18 mouse cellular contexts compared by ENCODE assay signal in genomic region chr7:81152306-81152705, GRCm38 (mm10). TPM values are rescaled to one million over a fixed set of nuclear protein-coding genes. Genes with fewer than 3 reads are reported as not detected.
"Had no signal": no experiment of that assay in that cellular context is flagged by ENCODE, and none has a peak within 500 bp of the region (broad histone marks: within the 10 kb centered on the region; RNA-seq: fewer than 3 reads in every experiment).

No protein-coding gene starts in this region.

- H3K27me3 ChIP-seq: neural tube, embryonic 13.5 days; stomach, embryonic 15.5 days had no signal

- H3K4me3 ChIP-seq: layer of hippocampus, adult 2 months; liver, embryonic 12.5 days; midbrain, embryonic 10.5 days; neural tube, embryonic 13.5 days; stomach, embryonic 15.5 days had no signal

- H3K4me1 ChIP-seq: midbrain, embryonic 10.5 days; neural tube, embryonic 13.5 days; stomach, embryonic 15.5 days had no signal

- H3K36me3 ChIP-seq: liver, embryonic 12.5 days; midbrain, embryonic 10.5 days; neural tube, embryonic 13.5 days; stomach, embryonic 15.5 days had no signal

- H3K27ac ChIP-seq: kidney, postnatal 0 days; layer of hippocampus, adult 2 months; liver, embryonic 12.5 days; midbrain, embryonic 10.5 days; neural tube, embryonic 13.5 days; stomach, embryonic 15.5 days had no signal

- DNase-seq: kidney, adult 9 months; kidney, postnatal 4 days; left cerebral cortex, postnatal 4 days; lung, embryonic 14.5 days; lung, postnatal 10 days; lung, postnatal 4 days; midbrain, embryonic 14.5 days; right cerebral cortex, postnatal 14 days; thymus, adult 18-20 months; thymus, postnatal 25 days had no signal

RNA-seq across cellular contexts. Expression of gene Slc28a1, which starts 37.7 kb away (rescaled TPM):
- total RNA-seq: layer of hippocampus, adult 2 months; layer of hippocampus, postnatal 10 days; megakaryocyte, adult 5-6 weeks had no signal
- polyA plus RNA-seq: lung, embryonic 14.5 days; midbrain, embryonic 10.5 days; midbrain, embryonic 14.5 days; neural tube, embryonic 13.5 days had no signal
